Mouse (Mus musculus): ENCODE measurements around the gene Bend7. TPM values are rescaled to one million over a fixed set of nuclear protein-coding genes. Genes with fewer than 3 reads are reported as not detected.

The Bend7 gene
- polyA plus RNA-seq (2015; fragmentation: Nextera tagmentation; extraction: Ambion mirVana) = 5.1 and 5.3 TPM in 2 replicates

DNA sequence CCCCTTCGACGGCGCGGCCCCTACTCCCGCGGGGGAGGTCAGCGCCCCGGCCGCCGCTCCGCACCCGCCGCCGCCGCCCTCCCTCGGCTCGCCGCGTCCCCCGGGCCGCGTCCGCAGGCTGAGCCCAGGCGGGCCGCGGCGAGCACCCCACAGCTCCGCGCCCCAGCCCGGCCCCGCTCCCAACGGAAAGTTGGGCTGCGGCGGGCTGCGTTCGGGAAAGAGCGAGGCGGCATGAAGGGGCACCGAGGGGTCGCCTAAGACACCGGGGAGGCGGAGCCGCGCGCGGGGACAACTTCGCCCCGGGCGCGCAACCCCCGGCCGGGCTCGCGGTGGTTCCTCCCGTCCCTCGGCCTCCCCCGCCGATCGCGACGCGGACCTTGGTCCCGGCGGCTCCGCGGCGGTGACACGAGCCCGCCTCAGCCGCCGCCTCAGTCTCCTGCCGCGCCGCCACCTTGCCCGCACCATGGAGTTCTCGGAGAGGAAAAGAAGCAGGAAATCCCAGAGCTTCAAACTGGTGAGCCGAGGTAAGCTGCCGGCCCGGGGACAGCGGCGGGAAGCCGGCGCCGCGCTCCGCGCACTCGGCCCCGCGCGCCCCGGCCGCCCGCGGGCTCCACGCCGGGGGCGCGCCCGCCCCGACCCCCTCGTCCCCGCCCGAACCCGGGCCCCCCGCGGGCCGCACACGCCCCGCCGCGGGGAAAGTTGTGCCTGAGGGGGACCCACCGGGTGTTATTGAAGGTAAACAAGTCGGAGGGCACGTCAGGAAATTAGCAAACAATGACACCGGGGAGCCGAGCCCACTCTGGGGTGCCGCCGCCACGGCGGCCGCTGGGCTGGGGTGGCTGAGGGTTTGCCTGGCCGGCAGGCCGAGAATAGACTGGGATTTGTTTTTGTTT is at the start of gene Bend7:
Bend7 (plus strand) TSS at position 63 of the 893 bp plus-strand sequence.
- peak; percentile 89 for ATAC-seq (replicated peaks; ENCODE audit: low FRiP score)
- H3K9ac ChIP-seq = peak within 1 kb of the TSS; percentile 51
- H3K4me2 ChIP-seq = peak within 1 kb of the TSS; percentile 80
- H3K27ac ChIP-seq = peak within 1 kb of the TSS; percentile 75
- no peaks in the 10 kb centered on the region for H3K36me3 ChIP-seq
- no peaks in the 10 kb centered on the region for H3K9me3 ChIP-seq (replicated peaks)
- WGBS = under 1% methylated on average over 102 of the region's 124 CpGs
- peak within 1 kb of the TSS; percentile 82 for H3K4me3 ChIP-seq (replicated peaks)
- H3K4me1 ChIP-seq = peaks cover 16% of the 10 kb centered on the region
- peaks cover 36% of the 10 kb centered on the region for H3K27me3 ChIP-seq

- no peaks in the 10 kb centered on the region for H3K4me1 ChIP-seq
- no peak for ATAC-seq (replicated peaks; ENCODE audit: low FRiP score)
- H3K27me3 ChIP-seq = no peaks in the 10 kb centered on the region
- H3K36me3 ChIP-seq = no peaks in the 10 kb centered on the region
- no peak overlapping the region for H3K4me2 ChIP-seq
- H3K4me3 ChIP-seq (replicated peaks) = no peak overlapping the region
- 84% methylated on average over 2 of the region's 2 CpGs for WGBS
- H3K27ac ChIP-seq = no peak overlapping the region
- H3K9ac ChIP-seq = no peak overlapping the region
- no peaks in the 10 kb centered on the region for H3K9me3 ChIP-seq (replicated peaks)
Measured at GRCm38 (mm10) chr2:4668626-4669025, 49.0 kb upstream of the Bend7 start.

DNA sequence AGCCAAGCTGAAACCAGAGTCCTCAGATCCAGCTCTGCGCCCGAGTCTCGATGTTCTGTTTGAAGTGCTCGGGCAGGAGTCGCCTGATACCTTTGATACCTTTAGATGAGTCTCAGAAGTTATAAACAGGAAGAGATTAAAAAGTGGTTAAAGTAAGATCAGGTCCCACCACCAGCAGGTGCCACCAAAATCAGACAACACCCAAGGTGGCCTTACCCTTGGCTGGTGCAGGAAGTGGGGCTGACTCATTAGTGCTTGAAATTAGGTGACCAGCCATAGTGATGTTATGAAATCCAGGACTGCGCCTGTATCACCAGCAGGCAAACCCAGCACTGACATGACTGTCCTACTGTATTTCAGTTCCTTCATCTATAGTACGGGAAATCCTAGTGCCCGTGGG is 47.9 kb upstream of the Bend7 start:
- Histone ChIP-seq H3K9me3 (replicated peaks) (no peaks in the 10 kb centered on the region), H3K27ac (no peak overlapping the region), H3K9ac (no peak overlapping the region), H3K4me2 (no peak overlapping the region), H3K4me3 (replicated peaks) (no peak overlapping the region), H3K36me3 (no peaks in the 10 kb centered on the region), H3K4me1 (no peaks in the 10 kb centered on the region), H3K27me3 (no peaks in the 10 kb centered on the region)
- no peak for ATAC-seq (replicated peaks; ENCODE audit: low FRiP score)
- 79% methylated on average over 8 of the region's 8 CpGs for WGBS

- no peak for ATAC-seq (replicated peaks; ENCODE audit: low FRiP score)
- H3K4me2 ChIP-seq = no peak overlapping the region
- H3K9me3 ChIP-seq (replicated peaks) = no peaks in the 10 kb centered on the region
- H3K9ac ChIP-seq = no peak overlapping the region
- no peak overlapping the region for H3K27ac ChIP-seq
- H3K4me3 ChIP-seq (replicated peaks) = no peak overlapping the region
- 81% methylated on average over 8 of the region's 8 CpGs for WGBS
- H3K27me3 ChIP-seq = no peaks in the 10 kb centered on the region
- no peaks in the 10 kb centered on the region for H3K4me1 ChIP-seq
- no peaks in the 10 kb centered on the region for H3K36me3 ChIP-seq
Measured at GRCm38 (mm10) chr2:4671636-4672035, 46.0 kb upstream of the Bend7 start.

- no peak overlapping the region for H3K9ac ChIP-seq
- no peaks in the 10 kb centered on the region for H3K4me1 ChIP-seq
- H3K4me2 ChIP-seq = no peak overlapping the region
- 78% methylated on average over 3 of the region's 3 CpGs for WGBS
- no peaks in the 10 kb centered on the region for H3K9me3 ChIP-seq (replicated peaks)
- H3K4me3 ChIP-seq (replicated peaks) = no peak overlapping the region
- no peak overlapping the region for H3K27ac ChIP-seq
- no peaks in the 10 kb centered on the region for H3K27me3 ChIP-seq
- H3K36me3 ChIP-seq = no peaks in the 10 kb centered on the region
- no peak for ATAC-seq (replicated peaks; ENCODE audit: low FRiP score)
Measured at GRCm38 (mm10) chr2:4679886-4680285, 37.7 kb upstream of the Bend7 start.

DNA sequence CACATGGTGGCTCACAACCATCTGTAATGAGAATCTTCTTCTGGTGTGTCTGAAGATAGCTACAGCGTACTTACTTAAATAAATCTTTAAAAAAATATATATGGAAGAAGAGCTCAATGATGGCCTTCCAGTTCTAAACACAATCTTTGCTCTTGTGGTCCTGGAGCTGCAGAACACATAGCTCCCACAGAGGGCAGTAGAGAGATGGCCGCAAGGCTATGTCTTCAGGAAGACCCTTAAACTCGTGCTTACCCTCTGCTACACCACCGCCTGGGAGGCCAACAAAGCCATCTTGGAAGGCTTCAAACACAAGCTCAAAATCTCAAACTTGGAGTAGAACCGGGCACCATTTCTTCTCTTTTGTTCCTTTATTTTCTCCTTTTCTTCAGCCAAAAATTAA is 6.4 kb upstream of the Bend7 start:
- Histone ChIP-seq H3K4me3 (replicated peaks) (no peak overlapping the region), H3K9ac (no peak overlapping the region), H3K27me3 (peaks cover 18% of the 10 kb centered on the region), H3K4me1 (no peaks in the 10 kb centered on the region), H3K27ac (no peak overlapping the region), H3K9me3 (replicated peaks) (no peaks in the 10 kb centered on the region), H3K36me3 (no peaks in the 10 kb centered on the region), H3K4me2 (no peak overlapping the region)
- no peak for ATAC-seq (replicated peaks; ENCODE audit: low FRiP score)
- WGBS = 53% methylated on average over 5 of the region's 5 CpGs

DNA sequence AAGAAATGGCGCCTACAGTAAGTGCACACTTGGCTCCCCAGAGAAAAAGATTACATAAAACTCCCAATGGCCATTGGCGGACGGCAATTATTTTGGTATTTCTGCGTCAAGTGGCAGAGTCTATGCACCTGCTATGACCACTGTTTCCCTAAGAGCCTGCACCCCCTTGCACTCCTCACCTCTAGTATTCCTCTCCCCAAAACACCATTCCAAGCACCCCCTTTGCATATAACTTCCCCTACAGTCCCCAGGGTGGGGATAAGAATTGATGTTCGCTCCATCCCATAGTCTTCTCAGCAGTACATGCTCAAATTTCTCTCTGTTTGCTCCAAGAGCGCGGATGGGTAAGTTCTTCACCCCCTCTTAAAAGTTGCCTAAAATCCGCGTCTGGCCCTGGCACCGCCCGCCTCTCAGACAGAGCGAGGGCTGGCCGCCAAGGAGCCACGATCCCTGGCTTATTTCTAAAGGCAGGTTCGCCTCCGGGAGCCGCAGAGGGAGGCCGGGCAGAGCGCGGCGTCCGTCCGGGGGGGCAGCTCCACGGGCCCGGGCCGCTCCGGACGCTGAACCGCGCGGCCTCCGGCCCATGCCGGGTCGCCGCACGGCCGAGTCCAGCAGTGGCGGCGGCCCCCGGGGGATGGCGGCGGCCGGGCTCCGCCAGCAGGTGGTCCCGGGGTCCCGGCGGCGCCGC is 406 bp upstream of the Bend7 start:
- WGBS = 3% methylated on average over 44 of the region's 49 CpGs

GRCm38 (mm10) chr2:4723088-4723487 is 5.5 kb downstream of the Bend7 start:
- Histone ChIP-seq H3K27ac (no peak overlapping the region), H3K9ac (no peak overlapping the region), H3K36me3 (no peaks in the 10 kb centered on the region), H3K4me3 (replicated peaks) (no peak overlapping the region), H3K4me2 (no peak overlapping the region), H3K9me3 (replicated peaks) (no peaks in the 10 kb centered on the region), H3K27me3 (peaks cover 7% of the 10 kb centered on the region; the same call in 1 of the 2 replicates), H3K4me1 (peaks cover 8% of the 10 kb centered on the region; the same call in 1 of the 2 replicates)
- ATAC-seq (replicated peaks; ENCODE audit: low FRiP score) = no peak
- WGBS = 83% methylated on average over 8 of the region's 8 CpGs

More for the DNA sequence above, 406 bp upstream of the Bend7 start:
- peaks cover 36% of the 10 kb centered on the region for H3K27me3 ChIP-seq
- peak; percentile 85 for ATAC-seq (replicated peaks; ENCODE audit: low FRiP score)
- no peaks in the 10 kb centered on the region for H3K36me3 ChIP-seq
- H3K4me1 ChIP-seq = peaks cover 16% of the 10 kb centered on the region
- peak overlapping the region; percentile 51 for H3K9ac ChIP-seq
- H3K27ac ChIP-seq = 0 out of 2 replicates have a peak overlapping the region, but pooled peaks have one; percentile 58
- H3K9me3 ChIP-seq (replicated peaks) = no peaks in the 10 kb centered on the region
- peak overlapping the region; percentile 82 for H3K4me3 ChIP-seq (replicated peaks)
- H3K4me2 ChIP-seq = peak overlapping the region; percentile 80

DNA sequence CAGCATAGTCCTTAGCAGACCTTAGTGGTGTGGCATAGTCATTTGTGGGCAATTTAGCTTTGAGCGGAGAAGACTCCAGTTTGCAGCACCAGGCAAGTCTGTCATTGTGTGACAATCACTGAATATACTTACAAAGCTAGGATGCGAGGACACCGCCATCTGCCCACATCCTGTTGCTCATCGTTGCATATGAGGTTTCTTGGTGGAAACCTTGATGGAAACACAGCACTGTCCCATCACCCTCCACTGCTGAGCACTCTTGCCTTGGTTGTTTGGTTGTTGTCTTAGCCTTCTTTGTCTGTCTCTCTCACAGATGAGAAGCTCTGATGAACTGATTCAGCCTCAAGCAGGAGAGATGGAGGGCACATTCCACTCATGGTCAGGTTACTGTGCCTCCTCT is 12.5 kb downstream of the Bend7 start:
- H3K4me3 ChIP-seq (replicated peaks) = no peak overlapping the region
- H3K4me2 ChIP-seq = no peak overlapping the region
- H3K4me1 ChIP-seq = no peaks in the 10 kb centered on the region
- WGBS = 91% methylated on average over 4 of the region's 4 CpGs
- ATAC-seq (replicated peaks; ENCODE audit: low FRiP score) = no peak
- H3K27me3 ChIP-seq = no peaks in the 10 kb centered on the region
- no peak overlapping the region for H3K27ac ChIP-seq
- H3K9ac ChIP-seq = no peak overlapping the region
- no peaks in the 10 kb centered on the region for H3K36me3 ChIP-seq
- H3K9me3 ChIP-seq (replicated peaks) = no peaks in the 10 kb centered on the region

GRCm38 (mm10) chr2:4733971-4734370 is 16.3 kb downstream of the Bend7 start:
- 79% methylated on average over 1 of the region's 1 CpGs for WGBS
- Histone ChIP-seq H3K9ac (no peak overlapping the region), H3K9me3 (replicated peaks) (no peaks in the 10 kb centered on the region), H3K4me3 (replicated peaks) (no peak overlapping the region), H3K4me1 (0 out of 2 replicates have a peak, but pooled peaks cover 4% of the 10 kb centered on the region), H3K4me2 (no peak overlapping the region), H3K27ac (no peak overlapping the region), H3K36me3 (no peaks in the 10 kb centered on the region), H3K27me3 (no peaks in the 10 kb centered on the region)
- no peak for ATAC-seq (replicated peaks; ENCODE audit: low FRiP score)

- 80% methylated on average over 7 of the region's 7 CpGs for WGBS
- Histone ChIP-seq H3K27me3 (no peaks in the 10 kb centered on the region), H3K9ac (no peak overlapping the region), H3K4me2 (no peak overlapping the region), H3K27ac (no peak overlapping the region), H3K4me3 (replicated peaks) (no peak overlapping the region), H3K36me3 (no peaks in the 10 kb centered on the region), H3K4me1 (0 out of 2 replicates have a peak, but pooled peaks cover 4% of the 10 kb centered on the region), H3K9me3 (replicated peaks) (no peaks in the 10 kb centered on the region)
- no peak for ATAC-seq (replicated peaks; ENCODE audit: low FRiP score)
Measured at GRCm38 (mm10) chr2:4736095-4736797, 18.6 kb downstream of the Bend7 start.

- Histone ChIP-seq H3K4me1 (0 out of 2 replicates have a peak, but pooled peaks cover 4% of the 10 kb centered on the region), H3K27ac (0 out of 2 replicates have a peak overlapping the region, but pooled peaks have one; percentile 37), H3K9ac (no peak overlapping the region), H3K4me2 (no peak overlapping the region), H3K4me3 (replicated peaks) (no peak overlapping the region), H3K36me3 (no peaks in the 10 kb centered on the region), H3K9me3 (replicated peaks) (no peaks in the 10 kb centered on the region), H3K27me3 (no peaks in the 10 kb centered on the region)
- 79% methylated on average over 4 of the region's 4 CpGs for WGBS
- no peak for ATAC-seq (replicated peaks; ENCODE audit: low FRiP score)
Measured at GRCm38 (mm10) chr2:4736798-4737155, 19.1 kb downstream of the Bend7 start.
